Mouse (Mus musculus) limb, embryonic 13.5 days (tissue): Measurements from ENCODE around the gene Gnb5. TPM values are rescaled to one million over a fixed set of nuclear protein-coding genes. Genes with fewer than 3 reads are reported as not detected.

Experiments used
- ATAC-seq: fragments of 200-750 bp; cut with Nextera tagmentation; 2 replicates; pipeline ENCODE4 v1.8.0; 2017; ENCODE audit warnings: low read depth, moderate number of reproducible peaks, moderate TSS enrichment; ENCODE audit not compliant: low FRiP score
- H3K27ac ChIP-seq: fragments of 300-500 bp; sonication (generic); 2 replicates; pipeline ENCODE4 v1.5.1; 2015; ENCODE audit warnings: inconsistent platforms, mild to moderate bottlenecking, moderate library complexity
- H3K27me3 ChIP-seq: fragments of 300-500 bp; sonication (generic); 2 replicates; pipeline ENCODE4 v1.6.1; 2015; ENCODE audit warnings: mild to moderate bottlenecking, inconsistent platforms
- H3K36me3 ChIP-seq: fragments of 300-500 bp; sonication (generic); 2 replicates; pipeline ENCODE4 v1.6.1; 2015; ENCODE audit warnings: inconsistent platforms, mild to moderate bottlenecking, moderate library complexity
- H3K4me1 ChIP-seq: fragments of 300-500 bp; sonication (generic); 2 replicates; pipeline ENCODE4 v1.6.1; 2015; ENCODE audit warnings: inconsistent platforms
- H3K4me2 ChIP-seq: fragments of 300-500 bp; sonication (generic); replicated peaks from 2 replicates; pipeline ENCODE4 v1.6.1; 2015; ENCODE audit warnings: inconsistent platforms, mild to moderate bottlenecking, moderate library complexity
- H3K4me3 ChIP-seq: fragments of 300-500 bp; sonication (generic); 2 replicates; pipeline ENCODE4 v1.5.1; 2015; ENCODE audit warnings: moderate library complexity, mild to moderate bottlenecking, inconsistent platforms
- H3K9ac ChIP-seq: fragments of 300-500 bp; sonication (generic); 2 replicates; pipeline ENCODE4 v1.6.1; 2015; ENCODE audit warnings: mild to moderate bottlenecking, inconsistent platforms
- H3K9me3 ChIP-seq: fragments of 300-500 bp; sonication (generic); 2 replicates; pipeline ENCODE4 v1.6.1; 2016; ENCODE audit warnings: inconsistent platforms
- WGBS: fragments of 180-500 bp; shearing (Covaris S2); methylation state at CpG from one replicate; pipeline ENCODE4 v1.1.7; 2015; 5-methylcytosine and 5-hydroxymethylcytosine counted together
- polyA plus RNA-seq: library from polyadenylated mRNA; unstranded; fragments of >200 nt; fragmentation: Nextera tagmentation; extraction: Ambion mirVana; gene quantifications from 2 replicates; pipeline ENCODE4 v1.2.1, GENCODE M21; 2015

Gnb5 gene
- polyA plus RNA-seq, result 27.3 and 33.9 TPM in 2 replicates

GRCm38 (mm10) chr9:75306126-75306898 lies at the start of gene Gnb5:
Gene Gnb5 (plus strand): TSS chr9:75306288.
- WGBS, result 79% methylated on average over 11 of the region's 11 CpGs
- Histone ChIP-seq H3K9me3 (no peaks in the 10 kb centered on the region), H3K36me3 (no peaks in the 10 kb centered on the region), H3K27me3 (no peaks in the 10 kb centered on the region), H3K4me3 (no peak within 1 kb of the TSS), H3K27ac (no peak within 1 kb of the TSS), H3K4me1 (no peaks in the 10 kb centered on the region), H3K9ac (no peak within 1 kb of the TSS), H3K4me2 (no peak within 1 kb of the TSS)
- no peak for ATAC-seq

GRCm38 (mm10) chr9:75258792-75259191 lies 47.3 kb upstream of the Gnb5 start:
- H3K4me2 ChIP-seq, result no peak overlapping the region
- no peak for ATAC-seq
- 71% methylated on average over 4 of the region's 4 CpGs for WGBS
- H3K9me3 ChIP-seq, result peaks cover 3% of the 10 kb centered on the region; the same call in 1 of the 2 replicates
- no peak overlapping the region for H3K9ac ChIP-seq
- no peak overlapping the region for H3K4me3 ChIP-seq
- no peaks in the 10 kb centered on the region for H3K36me3 ChIP-seq
- H3K27ac ChIP-seq, result no peak overlapping the region
- no peaks in the 10 kb centered on the region for H3K27me3 ChIP-seq
- H3K4me1 ChIP-seq, result peaks cover 27% of the 10 kb centered on the region

GRCm38 (mm10) chr9:75259656-75260055 lies 46.4 kb upstream of the Gnb5 start:
- no peak for ATAC-seq
- H3K4me1 ChIP-seq, result peaks cover 26% of the 10 kb centered on the region

GRCm38 (mm10) chr9:75261332-75261872 lies 44.7 kb upstream of the Gnb5 start:
- Histone ChIP-seq H3K27ac (no peak overlapping the region), H3K4me3 (no peak overlapping the region), H3K4me1 (peaks cover 25% of the 10 kb centered on the region), H3K36me3 (no peaks in the 10 kb centered on the region), H3K9me3 (peaks cover 3% of the 10 kb centered on the region; the same call in 1 of the 2 replicates), H3K9ac (peak overlapping the region; percentile 21; the same call in 1 of the 2 replicates), H3K27me3 (no peaks in the 10 kb centered on the region), H3K4me2 (no peak overlapping the region)
- ATAC-seq, result peak; percentile 45
- 17% methylated on average over 8 of the region's 8 CpGs for WGBS

More at GRCm38 (mm10) chr9:75259656-75260055, 46.4 kb upstream of the Gnb5 start:
- H3K36me3 ChIP-seq, result no peaks in the 10 kb centered on the region
- 89% methylated on average over 4 of the region's 4 CpGs for WGBS
- no peak overlapping the region for H3K27ac ChIP-seq
- H3K4me2 ChIP-seq, result no peak overlapping the region
- peaks cover 3% of the 10 kb centered on the region; the same call in 1 of the 2 replicates for H3K9me3 ChIP-seq
- no peaks in the 10 kb centered on the region for H3K27me3 ChIP-seq
- H3K9ac ChIP-seq, result no peak overlapping the region
- H3K4me3 ChIP-seq, result no peak overlapping the region

GRCm38 (mm10) chr9:75262235-75262826 lies 43.8 kb upstream of the Gnb5 start:
- Histone ChIP-seq H3K27me3 (no peaks in the 10 kb centered on the region), H3K4me1 (peaks cover 25% of the 10 kb centered on the region), H3K4me2 (no peak overlapping the region), H3K27ac (no peak overlapping the region), H3K9me3 (peaks cover 3% of the 10 kb centered on the region; the same call in 1 of the 2 replicates), H3K4me3 (no peak overlapping the region), H3K9ac (no peak overlapping the region), H3K36me3 (no peaks in the 10 kb centered on the region)
- 76% methylated on average over 8 of the region's 8 CpGs for WGBS
- no peak for ATAC-seq

GRCm38 (mm10) chr9:75264008-75264718 lies 41.9 kb upstream of the Gnb5 start:
- Histone ChIP-seq H3K36me3 (no peaks in the 10 kb centered on the region), H3K4me1 (peaks cover 25% of the 10 kb centered on the region), H3K27me3 (no peaks in the 10 kb centered on the region), H3K9me3 (peaks cover 3% of the 10 kb centered on the region; the same call in 1 of the 2 replicates), H3K4me3 (no peak overlapping the region), H3K4me2 (no peak overlapping the region), H3K9ac (no peak overlapping the region), H3K27ac (no peak overlapping the region)
- ATAC-seq, result peak; percentile 49
- WGBS, result 42% methylated on average over 3 of the region's 3 CpGs

GRCm38 (mm10) chr9:75267147-75267546 lies 38.9 kb upstream of the Gnb5 start:
- ATAC-seq, result no peak
- no peak overlapping the region for H3K4me2 ChIP-seq

GRCm38 (mm10) chr9:75270382-75270781 lies 35.7 kb upstream of the Gnb5 start:
- Histone ChIP-seq H3K36me3 (no peaks in the 10 kb centered on the region), H3K27me3 (no peaks in the 10 kb centered on the region), H3K27ac (no peak overlapping the region), H3K9me3 (no peaks in the 10 kb centered on the region), H3K4me2 (no peak overlapping the region), H3K4me1 (no peaks in the 10 kb centered on the region), H3K9ac (no peak overlapping the region), H3K4me3 (no peak overlapping the region)
- ATAC-seq, result no peak
- 65% methylated on average over 6 of the region's 6 CpGs for WGBS

More at GRCm38 (mm10) chr9:75267147-75267546, 38.9 kb upstream of the Gnb5 start:
- H3K9me3 ChIP-seq, result no peaks in the 10 kb centered on the region
- no peaks in the 10 kb centered on the region for H3K36me3 ChIP-seq
- 71% methylated on average over 6 of the region's 6 CpGs for WGBS
- H3K27ac ChIP-seq, result no peak overlapping the region
- no peaks in the 10 kb centered on the region for H3K27me3 ChIP-seq
- H3K4me3 ChIP-seq, result no peak overlapping the region
- no peak overlapping the region for H3K9ac ChIP-seq
- peaks cover 14% of the 10 kb centered on the region; the same call in 1 of the 2 replicates for H3K4me1 ChIP-seq

- Histone ChIP-seq H3K4me2 (no peak overlapping the region), H3K27me3 (no peaks in the 10 kb centered on the region), H3K9me3 (no peaks in the 10 kb centered on the region), H3K4me1 (no peaks in the 10 kb centered on the region), H3K4me3 (no peak overlapping the region), H3K27ac (no peak overlapping the region), H3K36me3 (no peaks in the 10 kb centered on the region), H3K9ac (no peak overlapping the region)
- no peak for ATAC-seq
- 83% methylated on average over 8 of the region's 8 CpGs for whole genome bisulfite sequencing
Observed at GRCm38 (mm10) chr9:75271539-75271938, 34.5 kb upstream of the Gnb5 start.

- 76% methylated on average over 6 of the region's 6 CpGs for WGBS
Observed at GRCm38 (mm10) chr9:75273646-75274045, 32.4 kb upstream of the Gnb5 start.

GRCm38 (mm10) chr9:75274486-75274885 lies 31.6 kb upstream of the Gnb5 start:
- Histone ChIP-seq H3K4me2 (no peak overlapping the region), H3K9me3 (no peaks in the 10 kb centered on the region), H3K4me3 (no peak overlapping the region), H3K4me1 (no peaks in the 10 kb centered on the region), H3K27me3 (no peaks in the 10 kb centered on the region), H3K9ac (no peak overlapping the region), H3K36me3 (no peaks in the 10 kb centered on the region), H3K27ac (no peak overlapping the region)
- 77% methylated on average over 5 of the region's 5 CpGs for WGBS
- ATAC-seq, result no peak

More at GRCm38 (mm10) chr9:75273646-75274045, 32.4 kb upstream of the Gnb5 start:
- Histone ChIP-seq H3K4me1 (no peaks in the 10 kb centered on the region), H3K27ac (no peak overlapping the region), H3K4me3 (no peak overlapping the region), H3K9ac (no peak overlapping the region), H3K27me3 (no peaks in the 10 kb centered on the region), H3K4me2 (no peak overlapping the region), H3K9me3 (no peaks in the 10 kb centered on the region), H3K36me3 (no peaks in the 10 kb centered on the region)
- ATAC-seq, result no peak

- no peaks in the 10 kb centered on the region; the same call in 1 of the 2 replicates for H3K27me3 ChIP-seq
- no peak overlapping the region for H3K4me2 ChIP-seq
- WGBS, result 92% methylated on average over 9 of the region's 9 CpGs
- H3K36me3 ChIP-seq, result no peaks in the 10 kb centered on the region
- H3K4me3 ChIP-seq, result no peak overlapping the region
- H3K4me1 ChIP-seq, result no peaks in the 10 kb centered on the region
- no peak for ATAC-seq
- no peak overlapping the region for H3K9ac ChIP-seq
- no peaks in the 10 kb centered on the region for H3K9me3 ChIP-seq
- H3K27ac ChIP-seq, result no peak overlapping the region
Observed at GRCm38 (mm10) chr9:75275051-75275450, 31.0 kb upstream of the Gnb5 start.
